Mouse (Mus musculus) stomach, postnatal 0 days (tissue): ENCODE results near the gene Senp1.

Experiments used
- CTCF ChIP-seq: IDR thresholded peaks from 2 replicates; pipeline ENCODE4 v1.5.1; 2016; ENCODE audit warnings: antibody characterized with exemption, low read depth, mild to moderate bottlenecking, moderate library complexity
- EP300 ChIP-seq: optimal IDR thresholded peaks from 2 replicates; pipeline ENCODE3; 2016; ENCODE audit warnings: antibody characterized with exemption

GRCm38 (mm10) chr15:97992027-97992711, 101.4 kb downstream of the Senp1 start:
- no peak for TF ChIP-seq EP300
- TF ChIP-seq CTCF: peak; percentile 56
